Mouse (Mus musculus) MEL (cell line): ENCODE data around the gene Klhl40. TPM values are rescaled to one million over a fixed set of nuclear protein-coding genes. Genes with fewer than 3 reads are reported as not detected.

ENCODE experiments used
- DNase-seq: peaks from one replicate; pipeline ENCODE4 v3.0.0; 2011; ENCODE audit warnings: low read depth, low spot score
- H3K27ac ChIP-seq: 2 replicates; pipeline ENCODE4 v1.5.1; 2012; ENCODE audit warnings: low read depth, mild to moderate bottlenecking, control low read depth, low read length, moderate library complexity; ENCODE audit not compliant: control insufficient read depth
- H3K27me3 ChIP-seq, 2 experiments: fragments of 150-350 bp in 1 of 2; sonication (generic) in 1 of 2; 2 replicates each; pipeline ENCODE4 v1.6.1; 2012; ENCODE audit warnings: low read length in 2 of 2, mild to moderate bottlenecking in 2 of 2, improper control_type of control experiment in 1 of 2, moderate library complexity in 1 of 2; ENCODE audit not compliant: insufficient read depth in 2 of 2, control insufficient read depth in 1 of 2
- H3K36me3 ChIP-seq, 2 experiments: 2 replicates each; pipeline ENCODE4 v1.6.1; 2012 to 2014; ENCODE audit warnings: low read length in 2 of 2, improper control_type of control experiment in 1 of 2, inconsistent platforms in 1 of 2, mild to moderate bottlenecking in 1 of 2; ENCODE audit not compliant: insufficient read depth in 2 of 2, control insufficient read depth in 1 of 2
- H3K4me1 ChIP-seq, 2 experiments: fragments of 150-350 bp in 1 of 2; sonication (generic) in 1 of 2; 2 replicates each; pipeline ENCODE4 v1.6.1; 2012; ENCODE audit warnings: low read length in 2 of 2, improper control_type of control experiment in 1 of 2, mild to moderate bottlenecking in 1 of 2; ENCODE audit not compliant: insufficient read depth in 2 of 2, control insufficient read depth in 1 of 2
- H3K4me3 ChIP-seq, 2 experiments: fragments of 150-350 bp in 1 of 2; sonication (generic) in 1 of 2; 2 replicates each; pipeline ENCODE4 v1.5.1; 2012; ENCODE audit warnings: low read depth in 2 of 2, low read length in 2 of 2, mild to moderate bottlenecking in 2 of 2, moderate library complexity in 2 of 2, control low read depth in 1 of 2, improper control_type of control experiment in 1 of 2; ENCODE audit not compliant: control insufficient read depth in 1 of 2, insufficient read depth in 1 of 2
- H3K79me2 ChIP-seq: 2 replicates; pipeline ENCODE4 v1.6.1; 2012; ENCODE audit warnings: mild to moderate bottlenecking, low read length, moderate library complexity; ENCODE audit not compliant: control insufficient read depth, poor library complexity, insufficient read depth
- H3K9ac ChIP-seq: 2 replicates; pipeline ENCODE4 v1.6.1; 2012; ENCODE audit warnings: low read depth, mild to moderate bottlenecking, control low read depth, low read length, moderate library complexity; ENCODE audit not compliant: control insufficient read depth, poor library complexity, severe bottlenecking
- H3K9me3 ChIP-seq: fragments of 150-350 bp; sonication (generic); replicated peaks from 2 replicates; pipeline ENCODE4 v1.6.1; 2012; ENCODE audit warnings: mild to moderate bottlenecking, low read length, improper control_type of control experiment, moderate library complexity; ENCODE audit not compliant: insufficient read depth
- CHD2 ChIP-seq: IDR thresholded peaks from 2 replicates; pipeline ENCODE4 v1.6.1; 2011; ENCODE audit warnings: low read length, improper control_type of control experiment
- KAT2A ChIP-seq: conservative IDR thresholded peaks from 2 replicates; pipeline ENCODE4 v1.6.1; 2012; ENCODE audit warnings: low read depth, low read length, improper control_type of control experiment, inconsistent platforms
- MEF2A ChIP-seq: IDR thresholded peaks from 2 replicates; pipeline ENCODE4 v1.6.1; 2014; ENCODE audit warnings: low read depth, mild to moderate bottlenecking, inconsistent platforms, low read length, improper control_type of control experiment; ENCODE audit not compliant: poor library complexity, insufficient replicate concordance, severe bottlenecking; ENCODE audit errors: extremely low read depth
- NRF1 ChIP-seq: IDR thresholded peaks from 2 replicates; pipeline ENCODE4 v1.6.1; 2014; ENCODE audit warnings: low read depth, mild to moderate bottlenecking, inconsistent platforms, low read length, improper control_type of control experiment, moderate library complexity; ENCODE audit not compliant: poor library complexity, insufficient read depth, severe bottlenecking
- POLR2AphosphoS2 ChIP-seq: IDR thresholded peaks from 2 replicates; pipeline ENCODE4 v1.6.1; 2011; ENCODE audit warnings: low read length, improper control_type of control experiment
- SIN3A ChIP-seq: IDR thresholded peaks from 2 replicates; pipeline ENCODE4 v1.6.1; 2012; ENCODE audit warnings: low read length, improper control_type of control experiment, inconsistent platforms
- SMC3 ChIP-seq: IDR thresholded peaks from 2 replicates; pipeline ENCODE4 v1.6.1; 2011; ENCODE audit warnings: low read depth, low read length, improper control_type of control experiment
- UBTF ChIP-seq: IDR thresholded peaks from 2 replicates; pipeline ENCODE4 v1.6.1; 2012; ENCODE audit warnings: low read depth, mild to moderate bottlenecking, inconsistent platforms, low read length, improper control_type of control experiment, moderate library complexity, borderline replicate concordance; ENCODE audit not compliant: insufficient read depth
- ZNF384 ChIP-seq: IDR thresholded peaks from 2 replicates; pipeline ENCODE4 v1.6.1; 2012; ENCODE audit warnings: low read depth, mild to moderate bottlenecking, inconsistent platforms, low read length, improper control_type of control experiment
- polyA plus RNA-seq, 2 experiments: library from polyadenylated mRNA; stranded (reverse) in 1 of 2; unstranded in 1 of 2; fragments of >175 nt in 1 of 2; fragments of >200 nt in 1 of 2; gene quantifications; 2 replicates each; pipeline versions ENCODE4 v1.2.1 to v1.2.4; 2012; ENCODE audit warnings: low replicate concordance in 2 of 2, low read depth in 1 of 2; ENCODE audit not compliant: insufficient read length in 2 of 2, insufficient read depth in 1 of 2, missing spikeins in 1 of 2
- total RNA-seq: library from RNA; depleted of rRNA; stranded (reverse); fragments of 300-350 nt; gene quantifications from 2 replicates; pipeline ENCODE4 v1.2.3, GENCODE M21; 2012

Klhl40 gene
- total and polyA plus RNA-seq, 3 experiments = not detected

DNA sequence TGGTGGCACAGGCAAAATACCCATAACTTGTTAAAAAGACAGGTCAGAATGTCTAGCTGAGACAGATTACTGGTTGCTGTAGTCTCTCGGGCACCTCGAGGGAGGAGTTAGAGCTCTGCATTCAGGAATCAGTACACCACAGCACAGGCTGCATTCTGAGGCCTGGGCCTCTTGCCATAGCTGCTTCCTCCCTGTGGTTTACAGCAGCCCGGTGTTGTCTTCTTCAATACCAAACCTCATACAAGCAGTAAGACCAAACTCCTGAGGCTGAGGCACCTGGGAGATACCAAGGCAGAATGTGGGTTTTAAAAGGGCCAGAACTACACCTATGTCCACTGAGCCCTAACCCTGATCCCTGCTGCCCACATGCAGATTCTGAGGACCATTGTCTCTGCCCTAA lies 20.0 kb upstream of the Klhl40 start:
- Histone ChIP-seq H3K9me3 (no peaks in the 10 kb centered on the region), H3K9ac (no peak overlapping the region), H3K4me1 (no peaks in the 10 kb centered on the region), H3K79me2 (no peaks in the 10 kb centered on the region), H3K4me3 (no peak overlapping the region), H3K36me3 (peaks cover 0 to 13% of the 10 kb centered on the region in 2 experiments; a peak in 2 of 4 replicates), H3K27ac (no peak overlapping the region), H3K27me3 (no peaks in the 10 kb centered on the region)
- DNase-seq = peak; percentile 50
- TF ChIP-seq ZNF384 (0 out of 2 replicates have a peak, but pooled peaks have one; percentile 6), NRF1 (no peak), SMC3 (no peak)

- no peaks in the 10 kb centered on the region for H3K27me3 ChIP-seq
- H3K9ac ChIP-seq = no peak overlapping the region
- no peaks in the 10 kb centered on the region for H3K79me2 ChIP-seq
- H3K4me3 ChIP-seq = no peak overlapping the region
- peak; percentile 70; the same call in 1 of the 2 replicates for TF ChIP-seq POLR2AphosphoS2
- no peak for TF ChIP-seq SIN3A
- DNase-seq = peak; percentile 14
- no peaks in the 10 kb centered on the region for H3K4me1 ChIP-seq
- no peak overlapping the region for H3K27ac ChIP-seq
- no peaks in the 10 kb centered on the region for H3K9me3 ChIP-seq
- peaks cover 0 to 13% of the 10 kb centered on the region in 2 experiments; a peak in 2 of 4 replicates for H3K36me3 ChIP-seq
Observed at GRCm38 (mm10) chr9:121757835-121758814, 19.3 kb upstream of the Klhl40 start.

- H3K36me3 ChIP-seq = peaks cover 0 to 10% of the 10 kb centered on the region in 2 experiments; a peak in 2 of 4 replicates
- TF ChIP-seq UBTF (no peak), MEF2A (no peak), CHD2 (no peak), KAT2A (no peak)
- TF ChIP-seq, all 39 proteins: peak for 0
- Histone ChIP-seq H3K4me1 (no peaks in the 10 kb centered on the region), H3K4me3 (no peak within 1 kb of the TSS), H3K9me3 (no peaks in the 10 kb centered on the region), H3K9ac (no peak within 1 kb of the TSS), H3K79me2 (no peaks in the 10 kb centered on the region), H3K27ac (no peak within 1 kb of the TSS), H3K27me3 (no peaks in the 10 kb centered on the region)
- DNase-seq = no peak
Observed at GRCm38 (mm10) chr9:121759091-121760081, 18.0 kb upstream of the Klhl40 start, which contains the start of gene Zfp651. Gene Zfp651, plus strand, starts transcription at chr9:121759330.
